Mouse (Mus musculus) urinary bladder, adult 18-20 months (tissue): ENCODE results near the gene Mab21l2.

ENCODE experiments used
- DNase-seq, 2 experiments: peaks; one replicate each; pipeline ENCODE4 v3.0.0; 2022; ENCODE audit warnings: low spot score in 2 of 2, mixed read lengths in 2 of 2

Gene Mab21l2

GRCm38 (mm10) chr3:86539555-86540168 is 8.8 kb downstream of the Mab21l2 start:
- DNase-seq, result no peak

DNA sequence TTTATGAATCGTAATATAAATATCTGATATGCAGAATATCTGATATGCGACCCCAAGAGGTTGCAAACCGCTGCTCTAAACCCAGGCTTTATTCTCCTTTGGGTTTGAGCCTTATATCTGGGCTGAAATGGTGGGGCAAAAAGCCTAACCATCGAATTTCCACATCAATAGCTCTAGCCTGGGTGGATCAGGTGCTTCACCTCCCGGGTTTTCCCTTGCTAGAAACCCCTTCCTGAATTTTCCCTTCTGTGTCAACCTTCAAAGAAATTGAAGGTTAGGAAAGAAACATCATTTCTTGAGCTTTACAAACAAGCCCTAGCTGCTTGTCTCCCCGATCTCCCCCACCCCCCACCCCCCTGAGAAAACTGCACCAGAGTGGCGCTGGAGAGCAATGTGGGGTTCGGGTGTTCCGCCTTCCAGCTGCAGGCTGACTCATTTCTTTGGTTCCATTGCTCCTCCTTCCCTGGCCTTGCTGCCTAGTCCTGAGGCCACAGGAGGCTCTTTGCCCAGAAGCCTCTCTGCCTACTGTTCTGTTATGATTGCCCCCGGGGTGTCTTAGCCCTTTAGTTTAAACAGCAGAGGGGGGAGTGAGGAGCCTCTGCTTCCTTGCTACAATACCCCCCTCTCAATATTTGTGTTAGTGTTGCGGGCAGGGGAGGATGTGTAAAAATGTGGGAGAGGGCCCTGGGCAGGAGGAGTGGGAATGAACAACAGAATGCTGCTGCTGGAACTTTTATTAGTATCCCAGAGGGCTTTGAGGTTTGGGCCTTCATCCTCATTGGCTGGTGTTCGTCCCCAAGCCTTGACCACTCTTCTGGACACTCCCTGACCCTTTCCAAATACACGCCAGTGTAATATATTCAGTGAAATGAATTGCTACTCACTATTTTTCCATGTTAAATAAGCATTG is 9.5 kb downstream of the Mab21l2 start:
- no peak for DNase-seq

DNA sequence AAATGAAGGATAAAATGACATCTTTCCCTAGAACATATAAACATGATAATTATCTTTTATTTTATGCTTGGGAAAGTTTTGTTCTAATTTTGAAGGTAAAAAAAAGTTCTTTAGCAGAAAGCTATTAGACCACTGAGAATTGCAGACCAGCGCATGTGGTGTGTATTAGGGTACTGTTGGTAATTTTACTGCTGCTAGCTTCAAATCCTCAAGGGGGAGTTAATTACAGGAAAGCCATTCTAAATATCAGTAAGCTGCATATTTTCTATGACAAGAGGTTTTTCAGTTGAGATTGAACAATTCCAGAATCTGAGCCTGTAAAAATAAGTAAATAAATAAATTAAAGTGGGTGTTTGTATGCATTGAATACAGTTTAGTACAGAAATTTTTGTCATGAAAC is 11.7 kb downstream of the Mab21l2 start:
- no peak for DNase-seq

DNA sequence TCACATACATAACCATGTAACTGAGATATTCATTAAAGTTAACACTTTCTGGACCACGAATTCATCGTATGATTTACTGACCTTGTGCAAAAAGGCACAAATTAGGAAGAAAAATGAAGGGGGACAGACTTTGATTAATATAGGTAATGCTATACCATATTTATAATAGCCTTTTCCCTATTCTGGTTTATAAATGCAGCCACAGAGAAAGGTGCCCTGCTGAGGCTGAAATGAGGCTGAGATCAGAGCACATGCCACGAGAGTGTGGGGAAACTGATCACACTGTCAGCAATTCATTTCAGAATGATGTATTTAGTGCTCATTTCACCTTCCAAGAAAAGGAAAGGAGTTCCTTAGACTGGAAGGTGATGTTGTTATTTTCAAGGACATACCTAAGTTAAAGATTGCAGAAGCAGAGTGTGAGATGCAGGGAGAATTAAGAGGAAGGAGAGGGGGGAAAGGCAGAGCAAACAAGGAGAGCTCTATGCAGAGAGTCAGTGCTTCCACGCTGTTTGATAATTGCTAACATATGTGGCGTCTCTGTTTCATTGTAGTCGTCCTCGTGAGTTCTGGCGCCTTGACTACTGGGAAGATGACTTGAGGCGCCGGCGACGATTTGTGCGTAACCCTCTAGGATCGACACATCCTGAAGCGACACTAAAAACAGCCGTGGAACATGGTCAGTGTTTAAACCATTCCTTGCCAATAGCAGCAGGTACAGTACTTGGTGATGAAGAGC is 16.7 kb downstream of the Mab21l2 start:
- DNase-seq, result no peak

GRCm38 (mm10) chr3:86522880-86523505 is 25.4 kb downstream of the Mab21l2 start:
- no peak for DNase-seq

DNA sequence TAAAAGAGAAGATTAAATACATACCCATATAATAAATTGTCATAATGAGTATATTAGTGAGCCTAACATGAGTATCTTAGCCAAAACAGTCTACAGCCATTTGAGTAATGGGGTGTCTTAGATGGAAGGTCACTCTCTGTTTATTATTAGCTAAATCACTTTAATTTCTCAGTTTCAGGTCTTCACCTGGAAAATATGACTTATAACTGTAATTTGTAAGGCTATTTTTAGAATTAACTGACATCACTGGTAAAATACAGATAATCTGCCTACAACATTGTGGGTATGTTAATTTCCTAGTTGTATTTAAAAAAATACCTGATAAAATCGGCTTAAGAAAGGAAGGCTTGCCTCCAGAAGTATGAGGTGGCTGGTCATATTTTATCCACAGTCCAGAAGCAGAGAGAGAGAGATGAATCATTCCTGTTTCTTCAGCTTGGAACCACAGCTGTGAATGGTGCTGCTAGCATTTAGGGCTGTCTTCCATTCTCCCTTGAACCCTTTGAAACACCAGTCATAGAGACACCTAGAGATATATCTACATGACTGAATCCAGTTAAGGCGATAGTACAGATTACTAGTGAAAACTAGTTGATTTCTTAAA is 29.8 kb downstream of the Mab21l2 start:
- DNase-seq, result no peak

DNA sequence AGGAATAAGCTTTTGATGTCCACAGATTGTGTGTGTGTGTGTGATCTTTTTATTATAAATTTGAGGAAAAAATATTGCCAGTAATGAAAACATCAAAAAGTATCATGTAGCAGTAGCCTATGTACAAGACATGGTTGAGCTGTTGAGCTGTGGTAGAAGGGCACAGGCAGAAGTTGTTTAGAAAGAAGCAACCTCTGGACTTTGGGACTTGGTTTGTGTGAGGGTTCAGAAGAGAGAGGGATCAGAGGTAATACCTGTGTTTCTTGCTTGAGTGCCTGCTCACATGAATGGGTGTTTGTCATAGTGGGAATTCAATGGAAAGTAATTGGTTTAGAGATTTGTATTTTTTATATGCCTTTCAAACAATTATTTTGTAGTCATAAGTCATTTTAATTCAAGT is 47.8 kb downstream of the Mab21l2 start:
- no peak for DNase-seq
